Mouse (Mus musculus): Measurements from ENCODE around the gene Wnk4. TPM values are rescaled to one million over a fixed set of nuclear protein-coding genes. Genes with fewer than 3 reads are reported as not detected.

Wnk4 gene
- polyA plus RNA-seq, 2 experiments, result 5.3 to 6.4 TPM

GRCm38 (mm10) chr11:101255826-101256775 is 4.3 kb upstream of the Wnk4 start:
- Histone ChIP-seq H3K36me3 (replicated peaks; ENCODE audit: control insufficient read depth, insufficient read depth, low read depth) (peaks cover 3% of the 10 kb centered on the region), H3K4me1 (replicated peaks; ENCODE audit: control insufficient read depth in 2 of 2, insufficient read depth in 2 of 2, low read length in 1 of 2) (peaks cover 29 to 31% of the 10 kb centered on the region in 2 experiments), H3K27ac (no peak overlapping the region), H3K4me2 (ENCODE audit: low read depth) (no peak overlapping the region), H3K9me3 (ENCODE audit: control insufficient read depth, low read length) (no peaks in the 10 kb centered on the region), H3K27me3 (ENCODE audit: control insufficient read depth, insufficient read depth, low read length) (no peaks in the 10 kb centered on the region), H3K9ac (replicated peaks) (no peak overlapping the region; the same call in 1 of the 2 replicates), H3K4me3 (ENCODE audit: insufficient read depth in 1 of 2, low read depth in 2 of 2, low read length in 2 of 2) (no peak overlapping the region)
- no peak for ATAC-seq (ENCODE audit: insufficient read depth)
- no peak for DNase-seq (ENCODE audit: low read depth in 3 of 3, low spot score in 3 of 3)
- TF ChIP-seq EP300 (IDR thresholded peaks at IDR 0.05; ENCODE audit: low read depth) (no peak), CTCF (IDR thresholded peaks at IDR 0.05; ENCODE audit: low read depth) (no peak)
- WGBS (ENCODE audit: insufficient replicate concordance), result 71% methylated on average over 13 of the region's 13 CpGs

DNA sequence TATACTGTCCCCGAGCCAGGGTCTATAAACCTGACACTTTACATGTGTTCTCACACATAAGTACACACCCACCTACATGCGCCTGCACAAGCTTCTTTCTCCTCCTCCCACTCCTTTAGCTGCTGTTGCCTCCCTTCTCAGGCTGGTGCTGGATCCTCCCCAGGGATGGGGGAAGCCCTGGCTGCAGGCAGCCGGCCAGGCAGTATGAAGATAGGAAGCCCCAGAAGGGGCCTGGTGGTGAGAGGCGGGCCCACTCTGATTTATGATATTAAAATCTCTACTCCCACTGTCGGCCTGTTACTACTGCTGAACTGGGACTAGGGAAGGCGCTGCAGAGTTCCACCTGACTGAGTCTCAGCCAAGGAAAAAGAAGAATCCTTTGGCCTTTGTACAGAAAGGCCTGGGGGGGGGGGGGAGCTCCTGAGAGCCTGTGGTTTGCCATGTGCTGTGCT is 1.1 kb upstream of the Wnk4 start:
- TF ChIP-seq EP300 (IDR thresholded peaks at IDR 0.05; ENCODE audit: low read depth), result no peak
- TF ChIP-seq CTCF (IDR thresholded peaks at IDR 0.05; ENCODE audit: low read depth), result no peak
- Histone ChIP-seq H3K36me3 (replicated peaks; ENCODE audit: control insufficient read depth, insufficient read depth, low read depth) (peaks cover 3% of the 10 kb centered on the region), H3K9me3 (ENCODE audit: control insufficient read depth, low read length) (no peaks in the 10 kb centered on the region), H3K4me2 (ENCODE audit: low read depth) (peak overlapping the region; percentile 97), H3K4me1 (replicated peaks; ENCODE audit: control insufficient read depth in 2 of 2, insufficient read depth in 2 of 2, low read length in 1 of 2) (peaks cover 26 to 33% of the 10 kb centered on the region in 2 experiments), H3K27me3 (ENCODE audit: control insufficient read depth, insufficient read depth, low read length) (peaks cover 26% of the 10 kb centered on the region), H3K9ac (replicated peaks) (peak overlapping the region; percentile 88), H3K4me3 (ENCODE audit: insufficient read depth in 1 of 2, low read depth in 2 of 2, low read length in 2 of 2) (peak overlapping the region; percentile 64 to 76), H3K27ac (peak overlapping the region; percentile 72)
- ATAC-seq (ENCODE audit: insufficient read depth) (no peak), DNase-seq (ENCODE audit: low read depth in 3 of 3, low spot score in 3 of 3) (no peak)
- 21% methylated on average over 6 of the region's 6 CpGs for WGBS (ENCODE audit: insufficient replicate concordance)

GRCm38 (mm10) chr11:101260826-101261380 is 536 bp downstream of the Wnk4 start:
- H3K4me2 ChIP-seq (ENCODE audit: low read depth), result peak overlapping the region; percentile 97
- H3K36me3 ChIP-seq (replicated peaks; ENCODE audit: control insufficient read depth, insufficient read depth, low read depth), result peaks cover 3% of the 10 kb centered on the region
- peaks cover 40% of the 10 kb centered on the region for H3K27me3 ChIP-seq (ENCODE audit: control insufficient read depth, insufficient read depth, low read length)
- WGBS (ENCODE audit: insufficient replicate concordance), result under 1% methylated on average over 30 of the region's 30 CpGs
- peaks cover 20 to 28% of the 10 kb centered on the region in 2 experiments for H3K4me1 ChIP-seq (replicated peaks; ENCODE audit: control insufficient read depth in 2 of 2, insufficient read depth in 2 of 2, low read length in 1 of 2)
- H3K27ac ChIP-seq, result peak overlapping the region; percentile 72
- TF ChIP-seq EP300 (IDR thresholded peaks at IDR 0.05; ENCODE audit: low read depth), result no peak
- no peak for TF ChIP-seq CTCF (IDR thresholded peaks at IDR 0.05; ENCODE audit: low read depth)
- H3K9ac ChIP-seq (replicated peaks), result peak overlapping the region; percentile 88
- ATAC-seq (ENCODE audit: insufficient read depth), result no peak
- no peak for DNase-seq (ENCODE audit: low read depth in 3 of 3, low spot score in 3 of 3)
- peak overlapping the region; percentile 64 to 76 for H3K4me3 ChIP-seq (ENCODE audit: insufficient read depth in 1 of 2, low read depth in 2 of 2, low read length in 2 of 2)
- no peaks in the 10 kb centered on the region for H3K9me3 ChIP-seq (ENCODE audit: control insufficient read depth, low read length)

DNA sequence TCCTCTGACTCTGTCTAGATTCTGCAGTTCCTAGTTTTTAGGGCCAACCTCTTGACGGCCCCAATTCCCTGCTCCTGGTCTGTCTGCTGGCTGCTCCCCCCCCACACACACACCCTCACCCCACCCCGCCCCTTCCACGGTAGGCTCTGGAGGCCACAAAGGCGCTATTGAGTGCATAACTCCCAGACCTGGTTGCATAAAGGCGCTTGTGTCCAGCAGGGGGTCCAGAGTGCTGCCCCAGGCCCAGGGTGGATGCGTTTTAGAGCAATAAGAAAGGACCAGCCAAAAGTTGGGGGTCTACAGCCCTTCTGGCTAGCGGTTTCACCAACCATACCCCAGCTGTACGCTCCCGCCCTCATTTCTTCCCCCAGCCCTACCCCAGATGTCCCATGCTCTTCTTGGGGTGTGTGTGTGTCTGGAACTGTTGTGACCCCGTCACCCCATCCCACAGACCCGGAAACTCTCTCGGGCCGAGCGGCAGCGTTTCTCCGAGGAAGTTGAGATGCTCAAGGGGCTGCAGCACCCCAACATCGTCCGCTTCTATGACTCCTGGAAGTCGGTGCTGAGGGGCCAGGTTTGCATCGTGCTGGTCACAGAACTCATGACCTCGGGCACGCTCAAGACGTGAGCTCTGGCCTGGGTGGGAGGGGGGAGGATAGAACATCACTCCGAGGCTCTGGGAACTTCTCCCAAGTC is 2.1 kb downstream of the Wnk4 start:
- H3K36me3 ChIP-seq (replicated peaks; ENCODE audit: control insufficient read depth, insufficient read depth, low read depth), result peaks cover 3% of the 10 kb centered on the region
- peaks cover 48% of the 10 kb centered on the region for H3K27me3 ChIP-seq (ENCODE audit: control insufficient read depth, insufficient read depth, low read length)
- TF ChIP-seq CTCF (IDR thresholded peaks at IDR 0.05; ENCODE audit: low read depth) (0 out of 2 replicates have a peak, but pooled peaks have one; percentile 15), EP300 (IDR thresholded peaks at IDR 0.05; ENCODE audit: low read depth) (no peak)
- DNase-seq (ENCODE audit: low read depth in 3 of 3, low spot score in 3 of 3), result no peak
- no peaks in the 10 kb centered on the region for H3K9me3 ChIP-seq (ENCODE audit: control insufficient read depth, low read length)
- H3K27ac ChIP-seq, result no peak overlapping the region
- ATAC-seq (ENCODE audit: insufficient read depth), result no peak
- peak overlapping the region; percentile 36; the same call in 1 of the 2 replicates for H3K9ac ChIP-seq (replicated peaks)
- peak overlapping the region; percentile 64 to 76 for H3K4me3 ChIP-seq (ENCODE audit: insufficient read depth in 1 of 2, low read depth in 2 of 2, low read length in 2 of 2)
- peaks cover 20 to 28% of the 10 kb centered on the region in 2 experiments for H3K4me1 ChIP-seq (replicated peaks; ENCODE audit: control insufficient read depth in 2 of 2, insufficient read depth in 2 of 2, low read length in 1 of 2)
- peak overlapping the region; percentile 97 for H3K4me2 ChIP-seq (ENCODE audit: low read depth)
- WGBS (ENCODE audit: insufficient replicate concordance), result 5% methylated on average over 24 of the region's 24 CpGs

Measured in liver, embryonic 14.5 days (tissue).